Mouse (Mus musculus): ENCODE data around the gene Abtb1. TPM values are rescaled to one million over a fixed set of nuclear protein-coding genes. Genes with fewer than 3 reads are reported as not detected.
A peak's percentile ranks its signal among the peaks of the same experiment; 100 is the strongest.

The Abtb1 gene
- polyA plus RNA-seq, 1 experiment from 2014 or later: 41.0 TPM

DNA sequence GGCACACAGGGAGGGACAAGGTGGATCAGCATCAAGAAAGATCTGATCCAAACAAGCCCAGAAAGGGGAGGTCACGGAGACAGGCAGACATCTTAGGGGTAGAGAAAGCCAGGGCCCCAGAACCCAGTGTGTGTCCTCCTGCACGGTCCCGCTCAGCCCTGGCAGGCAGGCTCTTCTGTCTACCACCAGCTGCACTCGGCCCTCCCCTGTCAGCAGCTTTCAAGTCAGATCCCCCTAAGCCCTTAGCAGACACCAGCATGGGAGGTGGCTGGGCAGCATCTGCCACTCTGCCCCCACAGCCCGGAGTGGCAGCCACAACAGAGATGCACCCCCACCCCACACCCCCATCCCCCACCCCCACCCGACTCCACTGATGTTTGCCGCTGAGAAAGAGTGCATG lies 31.0 kb upstream of the Abtb1 start:
- Histone ChIP-seq H3K4me2 (ENCODE audit: low read length) (no peak overlapping the region), H3K4me3 (replicated peaks; ENCODE audit: low read depth, low read length) (no peak overlapping the region), H3K9me3 (replicated peaks; ENCODE audit: low read length) (no peaks in the 10 kb centered on the region)

DNA sequence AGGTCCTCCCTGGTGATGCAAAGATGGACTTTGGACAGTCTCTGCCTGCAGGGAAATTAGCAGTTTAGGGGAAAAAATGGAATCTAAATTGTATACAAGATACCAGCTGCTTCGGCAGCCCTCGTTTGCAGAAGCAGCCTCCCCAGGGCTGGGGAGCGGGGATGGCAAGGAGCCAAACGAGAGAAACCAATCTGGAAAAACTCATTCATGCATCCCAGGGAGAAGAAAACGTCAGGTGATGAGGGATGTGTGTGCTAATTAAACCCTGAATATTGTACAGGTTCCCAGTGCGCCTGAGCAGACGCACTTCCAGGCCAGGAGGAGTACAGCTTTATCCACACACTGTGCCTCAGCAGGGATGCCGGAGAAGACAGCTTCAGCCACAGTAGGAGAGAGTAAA lies 29.8 kb upstream of the Abtb1 start:
- DNase-seq (ENCODE audit: low spot score) (no peak), ATAC-seq (replicated peaks; ENCODE audit: low FRiP score, low read depth) (no peak)
- H3K9ac ChIP-seq (ENCODE audit: low read depth, low read length): no peak overlapping the region
- 44% methylated on average over 8 of the region's 8 CpGs for WGBS
- no peak for TF ChIP-seq CTCF (IDR thresholded peaks at IDR 0.05; ENCODE audit: low read depth)
- H3K27ac ChIP-seq: no peak overlapping the region
- H3K4me1 ChIP-seq (replicated peaks; ENCODE audit: insufficient read depth, low read length): no peaks in the 10 kb centered on the region
- H3K4me2 ChIP-seq (ENCODE audit: low read length): no peak overlapping the region
- H3K9me3 ChIP-seq (replicated peaks; ENCODE audit: low read length): no peaks in the 10 kb centered on the region
- no peaks in the 10 kb centered on the region for H3K36me3 ChIP-seq (ENCODE audit: insufficient read depth, low read length)
- no peak overlapping the region for H3K4me3 ChIP-seq (replicated peaks; ENCODE audit: low read depth, low read length)
- no peaks in the 10 kb centered on the region for H3K27me3 ChIP-seq (ENCODE audit: insufficient read depth, low read length)

More for the DNA sequence above, 31.0 kb upstream of the Abtb1 start:
- TF ChIP-seq CTCF (IDR thresholded peaks at IDR 0.05; ENCODE audit: low read depth): no peak
- Histone ChIP-seq H3K9ac (ENCODE audit: low read depth, low read length) (no peak overlapping the region), H3K27ac (no peak overlapping the region), H3K27me3 (ENCODE audit: insufficient read depth, low read length) (no peaks in the 10 kb centered on the region), H3K36me3 (ENCODE audit: insufficient read depth, low read length) (no peaks in the 10 kb centered on the region), H3K4me1 (replicated peaks; ENCODE audit: insufficient read depth, low read length) (no peaks in the 10 kb centered on the region)
- ATAC-seq (replicated peaks; ENCODE audit: low FRiP score, low read depth) (no peak), DNase-seq (ENCODE audit: low spot score) (no peak)
- 51% methylated on average over 7 of the region's 7 CpGs for WGBS

- ATAC-seq (replicated peaks; ENCODE audit: low FRiP score, low read depth): no peak
- no peak overlapping the region for H3K4me3 ChIP-seq (replicated peaks; ENCODE audit: low read depth, low read length)
- H3K27me3 ChIP-seq (ENCODE audit: insufficient read depth, low read length): no peaks in the 10 kb centered on the region
- no peaks in the 10 kb centered on the region for H3K4me1 ChIP-seq (replicated peaks; ENCODE audit: insufficient read depth, low read length)
- TF ChIP-seq CTCF (IDR thresholded peaks at IDR 0.05; ENCODE audit: low read depth): no peak
- no peaks in the 10 kb centered on the region for H3K36me3 ChIP-seq (ENCODE audit: insufficient read depth, low read length)
- no peak overlapping the region for H3K27ac ChIP-seq
- no peak overlapping the region for H3K4me2 ChIP-seq (ENCODE audit: low read length)
- H3K9me3 ChIP-seq (replicated peaks; ENCODE audit: low read length): no peaks in the 10 kb centered on the region
- 69% methylated on average over 4 of the region's 4 CpGs for WGBS
- no peak for DNase-seq (ENCODE audit: low spot score)
- no peak overlapping the region for H3K9ac ChIP-seq (ENCODE audit: low read depth, low read length)
Observed at GRCm38 (mm10) chr6:88870594-88870993, 28.8 kb upstream of the Abtb1 start.

DNA sequence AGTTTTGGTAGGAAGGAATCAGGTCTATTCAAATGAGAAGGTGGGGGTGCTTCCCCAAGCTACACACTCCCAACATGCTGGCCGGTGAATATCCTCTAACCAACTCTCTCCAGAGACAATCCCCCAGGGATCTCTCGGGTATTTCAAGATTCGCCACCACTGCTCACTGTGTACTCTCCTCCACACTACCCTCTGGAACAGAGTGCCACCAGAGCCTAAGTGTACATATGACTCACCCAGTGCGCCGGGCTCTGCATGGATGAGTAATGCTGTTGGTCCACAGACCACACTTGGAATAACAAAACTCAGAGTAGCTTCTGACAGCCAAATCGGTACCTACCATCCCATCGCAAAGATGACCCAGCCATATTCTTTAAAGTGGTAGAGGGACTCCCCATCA lies 27.7 kb upstream of the Abtb1 start:
- H3K27me3 ChIP-seq (ENCODE audit: insufficient read depth, low read length): no peaks in the 10 kb centered on the region
- H3K27ac ChIP-seq: no peak overlapping the region
- no peak overlapping the region for H3K4me2 ChIP-seq (ENCODE audit: low read length)
- WGBS: 74% methylated on average over 7 of the region's 7 CpGs
- no peak overlapping the region for H3K4me3 ChIP-seq (replicated peaks; ENCODE audit: low read depth, low read length)
- H3K36me3 ChIP-seq (ENCODE audit: insufficient read depth, low read length): 0 out of 2 replicates have a peak, but pooled peaks cover 3% of the 10 kb centered on the region
- H3K9me3 ChIP-seq (replicated peaks; ENCODE audit: low read length): no peaks in the 10 kb centered on the region
- ATAC-seq (replicated peaks; ENCODE audit: low FRiP score, low read depth) (no peak), DNase-seq (ENCODE audit: low spot score) (no peak)
- TF ChIP-seq CTCF (IDR thresholded peaks at IDR 0.05; ENCODE audit: low read depth): no peak
- no peak overlapping the region for H3K9ac ChIP-seq (ENCODE audit: low read depth, low read length)
- no peaks in the 10 kb centered on the region for H3K4me1 ChIP-seq (replicated peaks; ENCODE audit: insufficient read depth, low read length)

DNA sequence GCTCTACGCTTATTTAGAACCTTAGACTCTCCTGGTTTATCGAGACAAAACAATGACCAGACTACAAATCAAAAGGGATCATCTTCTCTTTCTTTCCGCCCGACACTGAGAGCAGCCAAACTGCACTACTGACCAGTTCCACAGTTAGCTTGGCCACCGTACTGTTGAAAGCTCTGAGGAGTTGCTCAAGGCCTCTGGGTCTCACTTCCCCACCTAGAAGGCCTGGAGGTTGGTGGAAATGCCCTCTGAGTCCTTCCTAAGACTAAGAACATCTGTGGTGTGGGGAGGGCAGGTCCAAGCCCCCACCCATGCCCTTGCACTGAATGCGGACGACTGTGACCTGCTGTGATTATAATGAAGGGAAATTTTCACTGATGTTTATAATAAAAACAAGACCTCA lies 23.9 kb upstream of the Abtb1 start:
- Histone ChIP-seq H3K36me3 (ENCODE audit: insufficient read depth, low read length) (0 out of 2 replicates have a peak, but pooled peaks cover 4% of the 10 kb centered on the region), H3K27me3 (ENCODE audit: insufficient read depth, low read length) (no peaks in the 10 kb centered on the region), H3K9ac (ENCODE audit: low read depth, low read length) (no peak overlapping the region), H3K4me1 (replicated peaks; ENCODE audit: insufficient read depth, low read length) (no peaks in the 10 kb centered on the region), H3K4me2 (ENCODE audit: low read length) (no peak overlapping the region), H3K4me3 (replicated peaks; ENCODE audit: low read depth, low read length) (no peak overlapping the region), H3K9me3 (replicated peaks; ENCODE audit: low read length) (no peaks in the 10 kb centered on the region), H3K27ac (no peak overlapping the region)
- 78% methylated on average over 7 of the region's 7 CpGs for WGBS
- DNase-seq (ENCODE audit: low spot score) (no peak), ATAC-seq (replicated peaks; ENCODE audit: low FRiP score, low read depth) (no peak)
- no peak for TF ChIP-seq CTCF (IDR thresholded peaks at IDR 0.05; ENCODE audit: low read depth)

DNA sequence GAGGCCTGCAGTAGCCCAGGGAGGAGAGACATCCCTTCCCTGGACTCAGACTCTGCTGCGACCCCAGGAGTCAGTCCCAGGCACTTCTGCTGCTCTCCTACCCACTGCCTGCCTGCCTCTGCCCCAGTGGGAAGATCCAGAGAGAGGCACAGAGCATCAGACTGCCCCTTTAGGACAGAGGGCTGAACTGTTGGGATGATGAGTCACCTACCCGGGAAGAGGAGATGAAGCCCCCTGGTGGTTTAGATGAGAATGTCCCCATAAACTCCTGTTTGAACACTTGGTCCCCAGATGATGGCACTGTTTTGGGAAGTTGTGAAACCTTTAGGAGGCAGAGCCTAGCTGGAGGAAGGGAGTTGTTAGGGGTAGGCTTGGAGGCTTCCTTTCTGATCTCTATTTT lies 19.1 kb upstream of the Abtb1 start:
- WGBS: 26% methylated on average over 2 of the region's 2 CpGs
- 0 out of 2 replicates have a peak, but pooled peaks cover 4% of the 10 kb centered on the region for H3K36me3 ChIP-seq (ENCODE audit: insufficient read depth, low read length)
- H3K4me1 ChIP-seq (replicated peaks; ENCODE audit: insufficient read depth, low read length): no peaks in the 10 kb centered on the region
- DNase-seq (ENCODE audit: low spot score) (peak; percentile 90), ATAC-seq (replicated peaks; ENCODE audit: low FRiP score, low read depth) (peak; percentile 60; the same call in 1 of the 2 replicates)
- no peaks in the 10 kb centered on the region for H3K9me3 ChIP-seq (replicated peaks; ENCODE audit: low read length)
- no peak overlapping the region for H3K4me2 ChIP-seq (ENCODE audit: low read length)
- H3K27me3 ChIP-seq (ENCODE audit: insufficient read depth, low read length): no peaks in the 10 kb centered on the region
- H3K9ac ChIP-seq (ENCODE audit: low read depth, low read length): no peak overlapping the region
- peak; percentile 88 for TF ChIP-seq CTCF (IDR thresholded peaks at IDR 0.05; ENCODE audit: low read depth)
- H3K4me3 ChIP-seq (replicated peaks; ENCODE audit: low read depth, low read length): no peak overlapping the region
- H3K27ac ChIP-seq: no peak overlapping the region

DNA sequence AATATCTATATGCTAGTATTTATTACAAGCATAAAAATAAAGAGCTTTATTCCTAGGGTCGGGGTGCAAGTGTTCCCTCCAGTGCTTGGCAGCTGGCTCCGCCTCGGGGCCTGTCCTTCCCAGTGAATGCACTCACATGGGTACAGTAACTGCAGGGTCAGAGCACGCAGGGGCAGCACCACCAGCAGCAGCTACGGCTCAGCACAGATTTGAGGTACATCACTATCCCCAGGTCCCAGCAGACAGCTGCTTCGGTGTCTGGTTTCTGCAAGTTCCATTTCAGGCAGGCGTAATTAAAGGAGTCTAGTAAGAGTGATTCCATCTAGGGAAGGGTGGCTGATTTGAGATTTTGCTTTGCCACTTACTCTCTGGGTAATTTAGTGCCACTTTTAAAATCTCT lies 16.6 kb upstream of the Abtb1 start:
- Histone ChIP-seq H3K9me3 (replicated peaks; ENCODE audit: low read length) (no peaks in the 10 kb centered on the region), H3K4me2 (ENCODE audit: low read length) (no peak overlapping the region), H3K9ac (ENCODE audit: low read depth, low read length) (no peak overlapping the region), H3K36me3 (ENCODE audit: insufficient read depth, low read length) (no peaks in the 10 kb centered on the region), H3K27me3 (ENCODE audit: insufficient read depth, low read length) (no peaks in the 10 kb centered on the region), H3K4me3 (replicated peaks; ENCODE audit: low read depth, low read length) (no peak overlapping the region), H3K27ac (no peak overlapping the region), H3K4me1 (replicated peaks; ENCODE audit: insufficient read depth, low read length) (no peaks in the 10 kb centered on the region)
- DNase-seq (ENCODE audit: low spot score) (peak; percentile 42), ATAC-seq (replicated peaks; ENCODE audit: low FRiP score, low read depth) (no peak)
- WGBS: 44% methylated on average over 7 of the region's 7 CpGs
- no peak for TF ChIP-seq CTCF (IDR thresholded peaks at IDR 0.05; ENCODE audit: low read depth)

All from kidney, postnatal 0 days (tissue).